Mouse (Mus musculus) olfactory bulb, adult 2 months (tissue): ENCODE data around the gene Pla2g16.

Experiments used
- CTCF ChIP-seq: fragments of 200-500 bp; IDR thresholded peaks from 2 replicates; pipeline ENCODE4 v1.5.1; 2012; ENCODE audit warnings: low read depth, mild to moderate bottlenecking, low read length, moderate library complexity; ENCODE audit not compliant: insufficient read depth
- POLR2A ChIP-seq: fragments of 200-500 bp; IDR thresholded peaks from 2 replicates; pipeline ENCODE4 v1.6.1; 2012; ENCODE audit warnings: mild to moderate bottlenecking, low read depth, low read length, moderate library complexity; ENCODE audit not compliant: insufficient read depth

DNA sequence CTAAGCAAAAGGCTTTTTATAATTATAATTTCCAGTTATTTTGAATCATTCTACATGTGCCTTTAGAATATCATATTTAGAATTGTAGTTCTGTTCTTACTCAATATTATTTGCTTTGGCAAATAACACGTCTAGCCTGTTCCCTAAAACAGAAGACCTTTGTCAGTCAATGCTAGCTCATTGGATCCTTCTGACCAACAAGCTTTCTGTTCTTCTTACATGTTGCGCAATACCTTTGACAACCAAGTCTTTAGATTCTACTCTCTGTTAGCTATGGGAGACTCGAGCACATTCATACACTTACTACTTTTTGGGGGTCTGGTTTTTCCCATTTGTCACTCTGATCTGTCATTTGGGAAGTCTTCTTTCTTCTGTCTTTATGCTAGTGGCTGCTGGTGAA is 35.6 kb upstream of the Pla2g16 start:
- TF ChIP-seq CTCF (no peak), POLR2A (no peak)
